Comparison of ENCODE assay signal across 9 mouse cellular contexts in the genomic region with DNA sequence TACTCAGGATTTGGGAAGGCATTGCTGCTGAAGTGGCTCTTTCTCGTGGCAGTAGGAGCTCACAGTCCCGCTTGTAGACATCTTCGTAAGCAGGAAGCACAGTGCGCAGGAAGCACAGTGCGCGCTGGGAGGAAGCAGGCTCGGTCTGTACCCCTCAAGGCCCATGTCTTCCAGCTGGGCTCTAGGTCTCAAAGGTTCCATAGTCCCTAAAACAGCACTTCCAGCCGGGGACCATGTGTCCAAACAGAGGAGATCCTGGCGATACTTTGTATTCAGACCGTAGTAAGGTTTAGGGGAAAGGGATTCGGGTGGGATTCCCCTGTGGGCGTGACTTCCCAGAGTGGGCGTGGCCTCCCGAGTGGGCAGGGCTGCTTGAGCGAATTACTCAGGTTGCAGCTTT. TPM values are rescaled to one million over a fixed set of nuclear protein-coding genes. Genes with fewer than 3 reads are reported as not detected.
A peak's percentile ranks its signal among the peaks of the same experiment; 100 is the strongest.
DNase-seq lines count a peak whose midpoint lies in the region; ATAC-seq lines count a peak whose summit lies in the region.
"Had no signal": no experiment of that assay in that cellular context is flagged by ENCODE, and none has a peak within 500 bp of the region (broad histone marks: within the 10 kb centered on the region; RNA-seq: fewer than 3 reads in every experiment).

No protein-coding gene starts in this region.

- peak; percentile 43 for DNase-seq in gastrocnemius, adult 18-20 months (ENCODE audit: low spot score)
- no peak for DNase-seq in gastrocnemius, postnatal 10 days
- peak; percentile 56 for DNase-seq in kidney, postnatal 14 days
- DNase-seq in thymus, postnatal 10 days (ENCODE audit: low spot score in 2 of 2), result peak; percentile 15 to 32
- DNase-seq in cerebellum, postnatal 36 days, result no peak

- ATAC-seq in common myeloid progenitor, adult 5-6 weeks (replicated peaks; ENCODE audit: low read depth, poor library complexity, severe bottlenecking), result peak; percentile 65
- no peak for ATAC-seq in heart, embryonic 13.5 days (ENCODE audit: extremely low read depth, insufficient number of reproducible peaks, low FRiP score, low TSS enrichment)
- peak; percentile 47; the same call in 1 of the 2 replicates for ATAC-seq in megakaryocyte, adult 5-6 weeks (ENCODE audit: poor library complexity, severe bottlenecking)

- H3K27ac ChIP-seq in heart, embryonic 13.5 days (replicated peaks), result peak overlapping the region; percentile 70

- peaks cover 2% of the 10 kb centered on the region; the same call in 1 of the 2 replicates for H3K9me3 ChIP-seq in heart, embryonic 13.5 days

- peaks cover 19% of the 10 kb centered on the region for H3K4me1 ChIP-seq in heart, embryonic 13.5 days

- peak overlapping the region; percentile 34 for H3K4me3 ChIP-seq in heart, embryonic 13.5 days

- peaks cover 11% of the 10 kb centered on the region; the same call in 1 of the 2 replicates for H3K27me3 ChIP-seq in heart, embryonic 13.5 days (replicated peaks)

- peak overlapping the region; percentile 72 for H3K9ac ChIP-seq in heart, embryonic 13.5 days

- WGBS in heart, embryonic 13.5 days, result 34% methylated on average over 15 of the region's 15 CpGs

- H3K36me3 ChIP-seq in heart, embryonic 13.5 days, result no peaks in the 10 kb centered on the region
- H3K36me3 ChIP-seq: G1E had no signal

- H3K4me2 ChIP-seq in heart, embryonic 13.5 days, result peak overlapping the region; percentile 67

RNA-seq across cellular contexts. Expression of a gene that starts 24.5 kb away (rescaled TPM):
- total RNA-seq in gastrocnemius, adult 18-20 months (2021), result 10 to 100 TPM in 1 of 2 experiments, 1 to 10 TPM in 1; 8.0 to 16.1 TPM
- 10 to 100 TPM; 40.1 to 51.9 TPM for total RNA-seq in gastrocnemius, postnatal 10 days (2021)
- total RNA-seq in common myeloid progenitor, adult 5-6 weeks (2017), result 123 and 130 TPM in 2 replicates
- polyA plus RNA-seq in heart, embryonic 13.5 days (2015; fragmentation: Nextera tagmentation; extraction: Ambion mirVana), result 69.3 and 75.5 TPM in 2 replicates
- total RNA-seq in megakaryocyte, adult 5-6 weeks (2015), result 162 and 178 TPM in 2 replicates
- 335 and 338 TPM in 2 replicates for total RNA-seq in megakaryocyte, adult 5-6 weeks (2017)

RNA-seq across cellular contexts. Expression of a gene that starts 60.0 kb away (rescaled TPM):
- total RNA-seq in gastrocnemius, adult 18-20 months (2021), result 10 to 100 TPM; 52.1 to 53.3 TPM
- 10 to 100 TPM; 91.6 to 93.4 TPM for total RNA-seq in gastrocnemius, postnatal 10 days (2021)
- total RNA-seq in common myeloid progenitor, adult 5-6 weeks (2017), result 9.4 and 13.0 TPM in 2 replicates
- 44.5 and 45.3 TPM in 2 replicates for polyA plus RNA-seq in heart, embryonic 13.5 days (2015; fragmentation: Nextera tagmentation; extraction: Ambion mirVana)
- 24.3 and 29.1 TPM in 2 replicates for total RNA-seq in megakaryocyte, adult 5-6 weeks (2015)
- total RNA-seq in megakaryocyte, adult 5-6 weeks (2017), result 32.3 and 41.7 TPM in 2 replicates

Comparison
In these comparisons a context has a peak if more than half of its experiments do, and no peak if none do; other contexts are left out.
1. DNase-seq: peak in gastrocnemius, adult 18-20 months (single experiment), kidney, postnatal 14 days (single experiment) and thymus, postnatal 10 days (2 of 2); none in gastrocnemius, postnatal 10 days (single experiment) and cerebellum, postnatal 36 days (0 of 2).